11 mouse cellular contexts compared by ENCODE assay signal in the genomic region with DNA sequence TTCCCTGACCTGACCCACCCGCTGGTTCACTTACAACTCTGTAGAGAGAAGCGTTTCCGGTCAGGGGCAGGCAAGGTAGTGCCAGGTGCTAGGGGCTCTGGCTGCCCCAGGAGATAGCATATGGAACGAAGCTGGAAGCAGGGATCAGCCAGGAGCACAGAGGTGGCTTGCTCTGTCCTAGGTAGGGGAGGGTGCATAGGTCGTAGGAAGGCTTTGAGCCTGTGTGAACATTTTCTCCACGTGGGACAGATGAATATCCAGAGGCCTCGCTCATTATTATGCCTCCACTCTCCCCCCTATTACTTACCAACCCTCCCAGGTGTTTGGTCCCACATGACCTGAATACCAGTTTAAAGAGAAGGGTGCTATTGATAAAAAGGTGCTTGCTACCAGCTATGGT. TPM values are rescaled to one million over a fixed set of nuclear protein-coding genes. Genes with fewer than 3 reads are reported as not detected.
DNase-seq lines count a peak whose midpoint lies in the region; ATAC-seq and TF ChIP-seq lines count a peak whose summit lies in the region.
"Had no signal": no experiment of that assay in that cellular context is flagged by ENCODE, and none has a peak within 500 bp of the region (broad histone marks: within the 10 kb centered on the region; RNA-seq: fewer than 3 reads in every experiment).

No protein-coding gene starts in this region.

- no peak for TF ChIP-seq CTCF in heart, adult 2 months (IDR thresholded peaks at IDR 0.05)
- TF ChIP-seq CTCF in layer of hippocampus, adult 2 months (conservative IDR thresholded peaks at IDR 0.05), result no peak

- H3K9me3 ChIP-seq in embryonic facial prominence, embryonic 15.5 days (replicated peaks), result no peaks in the 10 kb centered on the region
- H3K9me3 ChIP-seq in neural tube, embryonic 15.5 days (replicated peaks), result no peaks in the 10 kb centered on the region
- H3K9me3 ChIP-seq in forebrain, embryonic 16.5 days (ENCODE audit: control insufficient read depth, low read length), result no peaks in the 10 kb centered on the region

- WGBS in heart, adult 2 months, result 64% methylated on average over 7 of the region's 7 CpGs
- 68% methylated on average over 7 of the region's 7 CpGs for WGBS in embryonic facial prominence, embryonic 15.5 days
- 72% methylated on average over 7 of the region's 7 CpGs for WGBS in neural tube, embryonic 15.5 days
- 77% methylated on average over 7 of the region's 7 CpGs for WGBS in forebrain, embryonic 16.5 days

- no peak overlapping the region for H3K9ac ChIP-seq in heart, adult 2 months (ENCODE audit: low read depth, low read length)
- H3K9ac ChIP-seq in embryonic facial prominence, embryonic 15.5 days, result no peak overlapping the region
- no peak overlapping the region for H3K9ac ChIP-seq in neural tube, embryonic 15.5 days (replicated peaks)
- no peak overlapping the region for H3K9ac ChIP-seq in forebrain, embryonic 16.5 days (replicated peaks; ENCODE audit: low read depth, low read length)

- TF ChIP-seq EP300 in heart, adult 2 months (IDR thresholded peaks at IDR 0.05; ENCODE audit: insufficient read depth, low read depth, low read length), result no peak

- no peak for ATAC-seq in embryonic facial prominence, embryonic 15.5 days (ENCODE audit: insufficient number of reproducible peaks, low FRiP score, low TSS enrichment, low read depth)
- ATAC-seq in neural tube, embryonic 15.5 days (ENCODE audit: low FRiP score), result no peak
- ATAC-seq in forebrain, embryonic 16.5 days, result no peak

- H3K4me2 ChIP-seq in embryonic facial prominence, embryonic 15.5 days (replicated peaks), result no peak overlapping the region
- H3K4me2 ChIP-seq in neural tube, embryonic 15.5 days, result no peak overlapping the region
- H3K4me2 ChIP-seq in forebrain, embryonic 16.5 days (ENCODE audit: low read length), result no peak overlapping the region

- H3K36me3 ChIP-seq in heart, adult 2 months (ENCODE audit: control insufficient read depth, insufficient read depth, low read length), result no peaks in the 10 kb centered on the region
- H3K36me3 ChIP-seq in embryonic facial prominence, embryonic 15.5 days, result peaks cover 54% of the 10 kb centered on the region
- H3K36me3 ChIP-seq in neural tube, embryonic 15.5 days, result peaks cover 55% of the 10 kb centered on the region
- H3K36me3 ChIP-seq in forebrain, embryonic 16.5 days (ENCODE audit: control insufficient read depth, insufficient read depth), result peaks cover 13% of the 10 kb centered on the region

- H3K27me3 ChIP-seq in heart, adult 2 months (ENCODE audit: control insufficient read depth, insufficient read depth, low read length), result no peaks in the 10 kb centered on the region
- H3K27me3 ChIP-seq in embryonic facial prominence, embryonic 15.5 days, result no peaks in the 10 kb centered on the region
- H3K27me3 ChIP-seq in neural tube, embryonic 15.5 days (replicated peaks), result no peaks in the 10 kb centered on the region
- H3K27me3 ChIP-seq in forebrain, embryonic 16.5 days (replicated peaks; ENCODE audit: control insufficient read depth, insufficient read depth, low read length), result no peaks in the 10 kb centered on the region

- no peak overlapping the region for H3K4me3 ChIP-seq in heart, adult 2 months
- no peak overlapping the region for H3K4me3 ChIP-seq in layer of hippocampus, adult 2 months
- no peak overlapping the region for H3K4me3 ChIP-seq in embryonic facial prominence, embryonic 15.5 days (replicated peaks)
- H3K4me3 ChIP-seq in neural tube, embryonic 15.5 days (replicated peaks), result no peak overlapping the region
- H3K4me3 ChIP-seq in forebrain, embryonic 16.5 days (replicated peaks; ENCODE audit: low read length), result no peak overlapping the region

- H3K27ac ChIP-seq in heart, adult 2 months, result peak overlapping the region; percentile 47; the same call in 1 of the 2 replicates
- peak overlapping the region; percentile 67; the same call in 1 of the 2 replicates for H3K27ac ChIP-seq in layer of hippocampus, adult 2 months
- peak overlapping the region; percentile 75 for H3K27ac ChIP-seq in embryonic facial prominence, embryonic 15.5 days (replicated peaks)
- H3K27ac ChIP-seq in neural tube, embryonic 15.5 days (replicated peaks), result 0 out of 2 replicates have a peak overlapping the region, but pooled peaks have one; percentile 8
- no peak overlapping the region for H3K27ac ChIP-seq in forebrain, embryonic 16.5 days (ENCODE audit: low read length)

- H3K79me2 ChIP-seq in heart, adult 2 months (replicated peaks; ENCODE audit: control insufficient read depth, insufficient read depth, low read length), result no peaks in the 10 kb centered on the region

- no peak for TF ChIP-seq POLR2A in heart, adult 2 months (IDR thresholded peaks at IDR 0.05; ENCODE audit: insufficient read depth, low read depth, low read length)

- intact Hi-C loops in heart, adult 2 months (cut with DNase I), result loop anchor here (2.0 to 5.0 kb wide), 2 partner anchors 66 to 150 kb away; no protein-coding TSS in a partner anchor
- intact Hi-C loops in heart, postnatal 36 days (cut with DNase I), result loop anchor here (2.0 to 5.0 kb wide), 2 partner anchors 66 to 90 kb away; no protein-coding TSS in a partner anchor

- DNase-seq in heart, adult 2 months, result peak in 1 of 2 experiments; percentile 23
- no peak for DNase-seq in heart, postnatal 36 days
- DNase-seq in layer of hippocampus, adult 2 months (ENCODE audit: low spot score in 2 of 2), result no peak
- DNase-seq in layer of hippocampus, adult 18-20 months (ENCODE audit: low spot score in 2 of 2), result no peak
- DNase-seq in cerebellum, adult 8-10 months, result no peak

- H3K4me1 ChIP-seq in heart, adult 2 months (ENCODE audit: control insufficient read depth, insufficient read depth, low read length), result peaks cover 15% of the 10 kb centered on the region
- H3K4me1 ChIP-seq in embryonic facial prominence, embryonic 15.5 days, result peaks cover 36% of the 10 kb centered on the region
- H3K4me1 ChIP-seq in neural tube, embryonic 15.5 days, result peaks cover 40% of the 10 kb centered on the region
- H3K4me1 ChIP-seq in forebrain, embryonic 16.5 days (replicated peaks; ENCODE audit: control insufficient read depth, insufficient read depth, low read length), result peaks cover 20% of the 10 kb centered on the region

RNA-seq across cellular contexts. Expression of gene Amigo3, which starts 0.5 kb away (rescaled TPM):
- total RNA-seq in heart, adult 2 months (2021), result 1 to 10 TPM; 1.5 to 2.0 TPM
- polyA plus RNA-seq in heart, adult 2 months (2012; rRNA removed), result 3.1 and 5.1 TPM in 2 replicates
- total RNA-seq in heart, postnatal 36 days (2021), result 1 to 10 TPM; 1.1 to 1.4 TPM
- total RNA-seq in layer of hippocampus, adult 2 months (2021), result 1 to 10 TPM; 2.0 to 2.6 TPM
- 1 to 10 TPM; 2.3 to 2.5 TPM for total RNA-seq in layer of hippocampus, adult 18-20 months (2021)
- polyA plus RNA-seq in embryonic facial prominence, embryonic 15.5 days (2015; fragmentation: Nextera tagmentation; extraction: Ambion mirVana), result 4.0 and 5.0 TPM in 2 replicates
- 2.2 and 2.8 TPM in 2 replicates for polyA plus RNA-seq in neural tube, embryonic 15.5 days (2015; fragmentation: Nextera tagmentation; extraction: Ambion mirVana)
- 2.5 and 3.4 TPM in 2 replicates for polyA plus RNA-seq in forebrain, embryonic 16.5 days (2015; fragmentation: Nextera tagmentation; extraction: Ambion mirVana)

RNA-seq across cellular contexts. Expression of gene Gmppb, which starts 3.4 kb away (rescaled TPM):
- total RNA-seq in heart, adult 2 months (2021), result 10 to 100 TPM; 10.1 to 10.2 TPM
- 9.6 and 11.2 TPM in 2 replicates for polyA plus RNA-seq in heart, adult 2 months (2012; rRNA removed)
- 10 to 100 TPM in 1 of 2 experiments, 1 to 10 TPM in 1; 8.4 to 10.4 TPM for total RNA-seq in heart, postnatal 36 days (2021)
- 10 to 100 TPM; 17.5 to 17.7 TPM for total RNA-seq in layer of hippocampus, adult 2 months (2021)
- total RNA-seq in layer of hippocampus, adult 18-20 months (2021), result 10 to 100 TPM; 15.5 to 17.2 TPM
- polyA plus RNA-seq in embryonic facial prominence, embryonic 15.5 days (2015; fragmentation: Nextera tagmentation; extraction: Ambion mirVana), result 38.4 and 40.5 TPM in 2 replicates
- polyA plus RNA-seq in neural tube, embryonic 15.5 days (2015; fragmentation: Nextera tagmentation; extraction: Ambion mirVana), result 22.0 and 28.9 TPM in 2 replicates
- 19.6 and 21.2 TPM in 2 replicates for polyA plus RNA-seq in forebrain, embryonic 16.5 days (2015; fragmentation: Nextera tagmentation; extraction: Ambion mirVana)

RNA-seq across cellular contexts. Expression of gene Mst1, which starts 27.8 kb away (rescaled TPM):
- total RNA-seq in heart, adult 2 months (2021), result not detected
- polyA plus RNA-seq in heart, adult 2 months (2012; rRNA removed), result 0.59 TPM in 1 of 2 replicates, not detected in the other
- total RNA-seq in heart, postnatal 36 days (2021), result not detected
- total RNA-seq in layer of hippocampus, adult 2 months (2021), result not detected
- total RNA-seq in layer of hippocampus, adult 18-20 months (2021), result not detected
- 3.1 and 3.5 TPM in 2 replicates for polyA plus RNA-seq in embryonic facial prominence, embryonic 15.5 days (2015; fragmentation: Nextera tagmentation; extraction: Ambion mirVana)
- polyA plus RNA-seq in neural tube, embryonic 15.5 days (2015; fragmentation: Nextera tagmentation; extraction: Ambion mirVana), result 0.50 TPM in 1 of 2 replicates, not detected in the other
- not detected in 2 replicates for polyA plus RNA-seq in forebrain, embryonic 16.5 days (2015; fragmentation: Nextera tagmentation; extraction: Ambion mirVana)
- total RNA-seq: common myeloid progenitor, adult 5-6 weeks; gastrocnemius, postnatal 25 days; left cerebral cortex, adult 18-20 months had no signal

RNA-seq across cellular contexts. Expression of gene Rnf123, which starts 30.7 kb away (rescaled TPM):
- total RNA-seq in heart, adult 2 months (2021), result 10 to 100 TPM; 79.3 to 86.7 TPM
- 114 and 126 TPM in 2 replicates for polyA plus RNA-seq in heart, adult 2 months (2012; rRNA removed)
- 10 to 100 TPM; 94.2 to 97.4 TPM for total RNA-seq in heart, postnatal 36 days (2021)
- 100 to 1,000 TPM in 1 of 2 experiments, 10 to 100 TPM in 1; 95.7 to 111 TPM for total RNA-seq in layer of hippocampus, adult 2 months (2021)
- 100 to 1,000 TPM in 1 of 2 experiments, 10 to 100 TPM in 1; 87.8 to 104 TPM for total RNA-seq in layer of hippocampus, adult 18-20 months (2021)
- polyA plus RNA-seq in embryonic facial prominence, embryonic 15.5 days (2015; fragmentation: Nextera tagmentation; extraction: Ambion mirVana), result 28.7 and 34.9 TPM in 2 replicates
- 44.3 and 51.6 TPM in 2 replicates for polyA plus RNA-seq in neural tube, embryonic 15.5 days (2015; fragmentation: Nextera tagmentation; extraction: Ambion mirVana)
- polyA plus RNA-seq in forebrain, embryonic 16.5 days (2015; fragmentation: Nextera tagmentation; extraction: Ambion mirVana), result 44.5 and 53.1 TPM in 2 replicates

RNA-seq across cellular contexts. Expression of gene Apeh, which starts 42.0 kb away (rescaled TPM):
- total RNA-seq in heart, adult 2 months (2021), result 10 to 100 TPM; 37.6 to 39.3 TPM
- 58.0 and 92.7 TPM in 2 replicates for polyA plus RNA-seq in heart, adult 2 months (2012; rRNA removed)
- total RNA-seq in heart, postnatal 36 days (2021), result 10 to 100 TPM; 38.6 to 50.2 TPM
- 10 to 100 TPM; 35.3 to 37.0 TPM for total RNA-seq in layer of hippocampus, adult 2 months (2021)
- total RNA-seq in layer of hippocampus, adult 18-20 months (2021), result 10 to 100 TPM; 27.0 to 35.7 TPM
- polyA plus RNA-seq in embryonic facial prominence, embryonic 15.5 days (2015; fragmentation: Nextera tagmentation; extraction: Ambion mirVana), result 48.3 and 51.2 TPM in 2 replicates
- 52.3 and 53.5 TPM in 2 replicates for polyA plus RNA-seq in neural tube, embryonic 15.5 days (2015; fragmentation: Nextera tagmentation; extraction: Ambion mirVana)
- 41.3 and 46.2 TPM in 2 replicates for polyA plus RNA-seq in forebrain, embryonic 16.5 days (2015; fragmentation: Nextera tagmentation; extraction: Ambion mirVana)
